Mouse (Mus musculus): ENCODE data around the gene Phactr2. TPM values are rescaled to one million over a fixed set of nuclear protein-coding genes. Genes with fewer than 3 reads are reported as not detected.
A peak's percentile ranks its signal among the peaks of the same experiment; 100 is the strongest.
"Not testable (repeated sequence)": the region's sequence is repeated elsewhere in the genome, so short reads cannot be mapped to it uniquely, and the experiment has no call there.

Phactr2 gene
- total RNA-seq, 2 experiments from 2014 or later = 23.3 to 24.5 TPM

GRCm38 (mm10) chr10:13209930-13210637, 264.1 kb downstream of the Phactr2 start:
- no peak for DNase-seq

- no peak for DNase-seq
These were observed 264.7 kb downstream of the Phactr2 start for GRCm38 (mm10) chr10:13209506-13209905.

GRCm38 (mm10) chr10:13209061-13209460, 265.2 kb downstream of the Phactr2 start:
- no peak for DNase-seq

GRCm38 (mm10) chr10:13201741-13202293, 272.4 kb downstream of the Phactr2 start:
- no peak for DNase-seq

- DNase-seq = no peak
These were observed 273.4 kb downstream of the Phactr2 start for GRCm38 (mm10) chr10:13200862-13201261.

GRCm38 (mm10) chr10:13199234-13199633, 275.0 kb downstream of the Phactr2 start:
- DNase-seq = no peak

GRCm38 (mm10) chr10:13196872-13197507, 277.2 kb downstream of the Phactr2 start:
- DNase-seq = no peak

GRCm38 (mm10) chr10:13193496-13193895, 280.7 kb downstream of the Phactr2 start:
- not testable (repeated sequence) for DNase-seq

GRCm38 (mm10) chr10:13192731-13193351, 281.4 kb downstream of the Phactr2 start, which contains the start of gene Ltv1:
Gene Ltv1, minus strand, starts transcription at chr10:13193168.
- DNase-seq = peak; percentile 93 to 96

- DNase-seq = no peak
These were observed 284.3 kb downstream of the Phactr2 start for GRCm38 (mm10) chr10:13189881-13190280.

GRCm38 (mm10) chr10:13186754-13187153, 287.5 kb downstream of the Phactr2 start:
- DNase-seq = no peak

- no peak for DNase-seq
These were observed 289.9 kb downstream of the Phactr2 start for GRCm38 (mm10) chr10:13184170-13184766.

GRCm38 (mm10) chr10:13180211-13180610, 294.0 kb downstream of the Phactr2 start:
- no peak for DNase-seq

- DNase-seq = no peak
These were observed 296.1 kb downstream of the Phactr2 start, which contains the start of gene Zc2hc1b for GRCm38 (mm10) chr10:13177973-13178624. Gene Zc2hc1b, minus strand, starts transcription at chr10:13178023.

- no peak for DNase-seq
These were observed 298.3 kb downstream of the Phactr2 start for GRCm38 (mm10) chr10:13175866-13176265.

GRCm38 (mm10) chr10:13172798-13173221, 301.4 kb downstream of the Phactr2 start:
- no peak for DNase-seq

GRCm38 (mm10) chr10:13171461-13171860, 302.8 kb downstream of the Phactr2 start:
- no peak for DNase-seq

- peak; percentile 9 to 10 for DNase-seq
These were observed 303.3 kb downstream of the Phactr2 start for GRCm38 (mm10) chr10:13170739-13171448.

- DNase-seq = no peak
These were observed 305.8 kb downstream of the Phactr2 start for GRCm38 (mm10) chr10:13168461-13168860.

- DNase-seq = no peak
These were observed 312.2 kb downstream of the Phactr2 start for GRCm38 (mm10) chr10:13162031-13162430.

- no peak for DNase-seq
These were observed 313.3 kb downstream of the Phactr2 start for GRCm38 (mm10) chr10:13160913-13161312.
